Mouse (Mus musculus) liver, adult 2 months (tissue): ENCODE measurements around the gene Sema4b. TPM values are rescaled to one million over a fixed set of nuclear protein-coding genes. Genes with fewer than 3 reads are reported as not detected.

Experiments used
- DNase-seq: peaks from one replicate; pipeline ENCODE4 v3.0.0-alpha.2; 2011; ENCODE audit warnings: low read depth, low spot score; ENCODE audit errors: extremely low read depth
- H3K27ac ChIP-seq: fragments of 200-500 bp; replicated peaks from 2 replicates; pipeline ENCODE4 v1.5.1; 2012; ENCODE audit warnings: low read depth, mild to moderate bottlenecking, control low read depth, inconsistent platforms, low read length; ENCODE audit not compliant: insufficient read depth
- H3K27me3 ChIP-seq: fragments of 200-500 bp; 2 replicates; pipeline ENCODE4 v1.6.1; 2012; ENCODE audit warnings: mild to moderate bottlenecking, moderate library complexity, low read length, inconsistent platforms; ENCODE audit not compliant: control insufficient read depth, insufficient read depth
- H3K36me3 ChIP-seq: fragments of 200-500 bp; 2 replicates; pipeline ENCODE4 v1.6.1; 2012; ENCODE audit warnings: low read length, inconsistent platforms; ENCODE audit not compliant: control insufficient read depth, insufficient read depth
- H3K4me1 ChIP-seq: fragments of 200-500 bp; 2 replicates; pipeline ENCODE4 v1.6.1; 2011; ENCODE audit warnings: low read length; ENCODE audit not compliant: control insufficient read depth, insufficient read depth
- H3K4me3 ChIP-seq: fragments of 200-500 bp; 2 replicates; pipeline ENCODE4 v1.5.1; 2011; ENCODE audit warnings: low read depth, mild to moderate bottlenecking, control low read depth, low read length, moderate library complexity; ENCODE audit not compliant: insufficient read depth
- H3K79me2 ChIP-seq: fragments of 200-500 bp; 2 replicates; pipeline ENCODE4 v1.6.1; 2012; ENCODE audit warnings: inconsistent platforms, mild to moderate bottlenecking, low read length, moderate library complexity; ENCODE audit not compliant: control insufficient read depth, insufficient read depth
- H3K9ac ChIP-seq: fragments of 200-500 bp; 2 replicates; pipeline ENCODE4 v1.6.1; 2012; ENCODE audit warnings: low read depth, mild to moderate bottlenecking, control low read depth, inconsistent platforms, low read length
- CTCF ChIP-seq: fragments of 200-500 bp; IDR thresholded peaks from 2 replicates; pipeline ENCODE4 v1.5.1; 2011; ENCODE audit warnings: low read depth, low read length, control low read depth
- POLR2A ChIP-seq: fragments of 200-500 bp; IDR thresholded peaks from 2 replicates; pipeline ENCODE4 v1.6.1; 2011; ENCODE audit warnings: low read length, control low read depth; ENCODE audit not compliant: insufficient read depth; ENCODE audit errors: extremely low read depth
- WGBS: fragments of 180-500 bp; shearing (Covaris S2); methylation state at CpG from one replicate; pipeline ENCODE4 v1.1.7; 2018; 5-methylcytosine and 5-hydroxymethylcytosine counted together
- polyA plus RNA-seq: library from polyadenylated mRNA; depleted of rRNA; stranded (reverse); fragments of >200 nt; gene quantifications from 2 replicates; pipeline ENCODE4 v1.2.3, GENCODE M21; 2012
- total RNA-seq: library from RNA; depleted of rRNA; stranded (reverse); fragments of >200 nt; gene quantifications from 2 replicates; pipeline ENCODE4 v1.2.3, GENCODE M21; 2014

Gene Sema4b
- total and polyA plus RNA-seq, 2 experiments = 3.7 to 4.4 TPM

GRCm38 (mm10) chr7:80261372-80261990 lies 74.8 kb downstream of the Sema4b start:
- peak overlapping the region; percentile 88 for H3K9ac ChIP-seq
- peaks cover 8% of the 10 kb centered on the region; the same call in 1 of the 2 replicates for H3K79me2 ChIP-seq
- H3K27me3 ChIP-seq = no peaks in the 10 kb centered on the region
- peak overlapping the region; percentile 72 for H3K27ac ChIP-seq
- H3K4me1 ChIP-seq = no peaks in the 10 kb centered on the region; the same call in 1 of the 2 replicates
- peak; percentile 37 for DNase-seq
- WGBS = 1% methylated on average over 32 of the region's 32 CpGs
- H3K36me3 ChIP-seq = peaks cover 8% of the 10 kb centered on the region; the same call in 1 of the 2 replicates
- H3K4me3 ChIP-seq = peak overlapping the region; percentile 90
- TF ChIP-seq CTCF (no peak), POLR2A (no peak)

GRCm38 (mm10) chr7:80264606-80265005 lies 78.0 kb downstream of the Sema4b start:
- WGBS = 93% methylated on average over 12 of the region's 12 CpGs
- no peak for DNase-seq
- H3K27ac ChIP-seq = no peak overlapping the region
- peaks cover 8% of the 10 kb centered on the region; the same call in 1 of the 2 replicates for H3K36me3 ChIP-seq
- H3K27me3 ChIP-seq = no peaks in the 10 kb centered on the region
- no peak for TF ChIP-seq POLR2A
- TF ChIP-seq CTCF = no peak
- H3K4me3 ChIP-seq = no peak overlapping the region
- peaks cover 8% of the 10 kb centered on the region; the same call in 1 of the 2 replicates for H3K79me2 ChIP-seq
- H3K9ac ChIP-seq = no peak overlapping the region
- peaks cover 6% of the 10 kb centered on the region for H3K4me1 ChIP-seq

GRCm38 (mm10) chr7:80267764-80268163 lies 81.1 kb downstream of the Sema4b start:
- no peak for DNase-seq
- 95% methylated on average over 1 of the region's 1 CpGs for WGBS
- peaks cover 8% of the 10 kb centered on the region; the same call in 1 of the 2 replicates for H3K36me3 ChIP-seq

GRCm38 (mm10) chr7:80268897-80269750 lies 82.5 kb downstream of the Sema4b start, which contains the start of gene Vps33b:
Gene Vps33b, plus strand, starts transcription at chr7:80269649.
- Histone ChIP-seq H3K36me3 (peaks cover 8% of the 10 kb centered on the region; the same call in 1 of the 2 replicates), H3K4me1 (peaks cover 11% of the 10 kb centered on the region)

More at GRCm38 (mm10) chr7:80267764-80268163, 81.1 kb downstream of the Sema4b start:
- H3K9ac ChIP-seq = no peak overlapping the region
- H3K4me3 ChIP-seq = no peak overlapping the region
- H3K27ac ChIP-seq = no peak overlapping the region
- H3K79me2 ChIP-seq = no peaks in the 10 kb centered on the region
- H3K4me1 ChIP-seq = peaks cover 11% of the 10 kb centered on the region
- H3K27me3 ChIP-seq = no peaks in the 10 kb centered on the region
- TF ChIP-seq POLR2A (no peak), CTCF (no peak)

GRCm38 (mm10) chr7:80269751-80270255 lies 83.2 kb downstream of the Sema4b start:
- H3K27ac ChIP-seq = no peak overlapping the region
- H3K79me2 ChIP-seq = no peaks in the 10 kb centered on the region
- under 1% methylated on average over 23 of the region's 23 CpGs for WGBS
- H3K36me3 ChIP-seq = peaks cover 5% of the 10 kb centered on the region; the same call in 1 of the 2 replicates
- peak; percentile 29 for DNase-seq
- peak overlapping the region; percentile 60 for H3K9ac ChIP-seq
- no peak for TF ChIP-seq CTCF
- TF ChIP-seq POLR2A = 0 out of 2 replicates have a peak, but pooled peaks have one; percentile 14
- peak overlapping the region; percentile 80 for H3K4me3 ChIP-seq
- peaks cover 11% of the 10 kb centered on the region for H3K4me1 ChIP-seq
- H3K27me3 ChIP-seq = no peaks in the 10 kb centered on the region

More at GRCm38 (mm10) chr7:80268897-80269750, 82.5 kb downstream of the Sema4b start, which contains the start of gene Vps33b:
- H3K4me3 ChIP-seq = peak within 1 kb of the TSS; percentile 80
- 4% methylated on average over 21 of the region's 21 CpGs for WGBS
- TF ChIP-seq POLR2A = no peak
- no peak for TF ChIP-seq CTCF
- no peaks in the 10 kb centered on the region for H3K27me3 ChIP-seq
- DNase-seq = peak; percentile 84
- H3K27ac ChIP-seq = peak within 1 kb of the TSS; percentile 58
- H3K9ac ChIP-seq = peak within 1 kb of the TSS; percentile 78
- no peaks in the 10 kb centered on the region for H3K79me2 ChIP-seq
